8 mouse cellular contexts compared by ENCODE assay signal in the genomic region with DNA sequence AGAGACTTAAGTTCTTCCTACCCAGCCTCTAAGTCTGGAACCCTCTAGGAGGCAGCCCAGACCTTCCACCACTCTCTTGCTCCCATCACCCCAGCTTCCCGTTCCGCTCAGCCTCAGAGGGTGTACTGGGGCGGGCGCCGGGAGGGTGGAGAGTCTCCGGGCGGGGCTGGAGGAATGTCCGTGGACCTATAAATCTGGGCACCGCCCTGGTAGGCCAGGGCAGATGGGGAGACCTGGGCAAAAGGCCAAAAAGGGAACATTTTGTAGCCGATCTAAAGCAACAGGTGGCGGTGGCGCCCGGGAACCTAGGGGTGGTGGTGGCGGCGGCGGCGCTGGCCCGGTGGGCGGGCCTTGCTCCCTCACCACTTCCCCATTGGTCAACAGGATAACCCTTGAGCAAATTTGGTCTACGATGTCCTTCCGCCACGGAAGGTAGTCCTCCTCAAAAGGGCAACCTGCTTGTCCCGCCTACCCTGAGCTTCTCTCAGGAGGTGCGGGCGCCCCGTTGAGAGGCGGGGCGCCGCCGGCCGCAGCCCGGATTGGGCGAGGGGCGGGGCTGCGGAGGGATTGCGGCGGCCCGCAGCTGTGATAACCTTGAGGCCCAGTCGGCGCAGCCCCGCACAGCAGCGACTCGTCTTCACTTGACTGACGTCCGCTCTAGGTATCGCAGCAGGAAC. TPM values are rescaled to one million over a fixed set of nuclear protein-coding genes. Genes with fewer than 3 reads are reported as not detected.
DNase-seq lines count a peak whose midpoint lies in the region; ATAC-seq and TF ChIP-seq lines count a peak whose summit lies in the region.

A gene (plus strand): TSS at position 411 of the 677 bp plus-strand sequence.

- peak within 1 kb of the TSS; percentile 92 for H3K27ac ChIP-seq in bone marrow, adult 2 months (ENCODE audit: control insufficient read depth, insufficient read depth, low read depth, low read length, poor library complexity)
- peak within 1 kb of the TSS; percentile 97 for H3K27ac ChIP-seq in embryonic facial prominence, embryonic 15.5 days (replicated peaks)
- H3K27ac ChIP-seq in limb, embryonic 14.5 days (replicated peaks; ENCODE audit: low read depth, low read length), result peak within 1 kb of the TSS; percentile 88
- peak within 1 kb of the TSS; percentile 95 for H3K27ac ChIP-seq in midbrain, postnatal 0 days (ENCODE audit: low read depth, low read length)

- DNase-seq in 416B (ENCODE audit: low read depth), result peak; percentile 100
- DNase-seq in heart, adult 8-10 months (ENCODE audit: low spot score), result peak; percentile 98
- DNase-seq in kidney, adult 9 months, result peak; percentile 97
- DNase-seq in limb, embryonic 14.5 days (ENCODE audit: low spot score), result peak; percentile 99
- DNase-seq in midbrain, postnatal 0 days (ENCODE audit: low spot score), result peak; percentile 98
- DNase-seq in spleen, postnatal 14 days (ENCODE audit: low spot score in 2 of 2), result peak; percentile 80 to 88

- peak; percentile 91 for ATAC-seq in embryonic facial prominence, embryonic 15.5 days (ENCODE audit: insufficient number of reproducible peaks, low FRiP score, low TSS enrichment, low read depth)
- ATAC-seq in limb, embryonic 14.5 days (ENCODE audit: low FRiP score, low read depth), result peak; percentile 89
- peak; percentile 91 for ATAC-seq in midbrain, postnatal 0 days (ENCODE audit: low FRiP score)

- WGBS in bone marrow, adult 2 months, result 1% methylated on average over 46 of the region's 46 CpGs
- WGBS in embryonic facial prominence, embryonic 15.5 days, result under 1% methylated on average over 46 of the region's 46 CpGs
- WGBS in limb, embryonic 14.5 days, result under 1% methylated on average over 42 of the region's 46 CpGs
- WGBS in midbrain, postnatal 0 days, result under 1% methylated on average over 46 of the region's 46 CpGs

- H3K4me3 ChIP-seq in bone marrow, adult 2 months (replicated peaks; ENCODE audit: control insufficient read depth, low read depth, low read length), result peak within 1 kb of the TSS; percentile 94
- peak within 1 kb of the TSS; percentile 77 for H3K4me3 ChIP-seq in embryonic facial prominence, embryonic 15.5 days (replicated peaks)
- H3K4me3 ChIP-seq in limb, embryonic 14.5 days (replicated peaks; ENCODE audit: low read length), result peak within 1 kb of the TSS; percentile 62
- H3K4me3 ChIP-seq in midbrain, postnatal 0 days (ENCODE audit: low read depth, low read length), result peak within 1 kb of the TSS; percentile 81

- peak within 1 kb of the TSS; percentile 68 for H3K9ac ChIP-seq in embryonic facial prominence, embryonic 15.5 days
- peak within 1 kb of the TSS; percentile 72 for H3K9ac ChIP-seq in limb, embryonic 14.5 days (ENCODE audit: low read depth, low read length, severe bottlenecking)
- H3K9ac ChIP-seq in midbrain, postnatal 0 days (replicated peaks; ENCODE audit: low read length, poor library complexity, severe bottlenecking), result peak within 1 kb of the TSS; percentile 87

- no peaks in the 10 kb centered on the region for H3K9me3 ChIP-seq in embryonic facial prominence, embryonic 15.5 days (replicated peaks)
- H3K9me3 ChIP-seq in limb, embryonic 14.5 days (ENCODE audit: control insufficient read depth, low read length), result no peaks in the 10 kb centered on the region
- no peaks in the 10 kb centered on the region for H3K9me3 ChIP-seq in midbrain, postnatal 0 days (ENCODE audit: low read length)

- peak; percentile 20; the same call in 1 of the 2 replicates for TF ChIP-seq CTCF in bone marrow, adult 2 months (IDR thresholded peaks at IDR 0.05; ENCODE audit: control insufficient read depth, insufficient read depth, low read length)
- peak; percentile 38; the same call in 1 of the 2 replicates for TF ChIP-seq CTCF in midbrain, postnatal 0 days (IDR thresholded peaks at IDR 0.05)

- H3K27me3 ChIP-seq in embryonic facial prominence, embryonic 15.5 days, result no peaks in the 10 kb centered on the region
- H3K27me3 ChIP-seq in limb, embryonic 14.5 days (ENCODE audit: control insufficient read depth, insufficient read depth, low read length), result no peaks in the 10 kb centered on the region
- no peaks in the 10 kb centered on the region for H3K27me3 ChIP-seq in midbrain, postnatal 0 days (ENCODE audit: insufficient read depth, low read length)

- peak; percentile 95 for TF ChIP-seq POLR2A in bone marrow, adult 2 months (IDR thresholded peaks at IDR 0.05; ENCODE audit: borderline replicate concordance, control insufficient read depth, low read depth, low read length)
- TF ChIP-seq POLR2A in limb, embryonic 14.5 days (IDR thresholded peaks at IDR 0.05; ENCODE audit: borderline replicate concordance, extremely low read depth, insufficient read depth, insufficient read length), result peak; percentile 94; the same call in 1 of the 2 replicates

- peaks cover 9% of the 10 kb centered on the region; the same call in 1 of the 2 replicates for H3K4me1 ChIP-seq in bone marrow, adult 2 months (ENCODE audit: control insufficient read depth, insufficient read depth, low read length)
- peaks cover 45% of the 10 kb centered on the region for H3K4me1 ChIP-seq in embryonic facial prominence, embryonic 15.5 days
- H3K4me1 ChIP-seq in limb, embryonic 14.5 days (ENCODE audit: control insufficient read depth, insufficient read depth, low read length), result peaks cover 29% of the 10 kb centered on the region
- peaks cover 17% of the 10 kb centered on the region; the same call in 1 of the 2 replicates for H3K4me1 ChIP-seq in midbrain, postnatal 0 days (ENCODE audit: insufficient read depth, low read length)

- peak within 1 kb of the TSS; percentile 67 for H3K4me2 ChIP-seq in embryonic facial prominence, embryonic 15.5 days (replicated peaks)
- peak within 1 kb of the TSS; percentile 84 for H3K4me2 ChIP-seq in limb, embryonic 14.5 days (replicated peaks; ENCODE audit: low read depth, low read length, severe bottlenecking)
- peak within 1 kb of the TSS; percentile 56 for H3K4me2 ChIP-seq in midbrain, postnatal 0 days (ENCODE audit: low read depth, low read length, poor library complexity, severe bottlenecking)

- H3K36me3 ChIP-seq in embryonic facial prominence, embryonic 15.5 days, result peaks cover 14% of the 10 kb centered on the region
- H3K36me3 ChIP-seq in limb, embryonic 14.5 days (ENCODE audit: control insufficient read depth, insufficient read depth, low read length), result peaks cover 13% of the 10 kb centered on the region
- peaks cover 6% of the 10 kb centered on the region for H3K36me3 ChIP-seq in midbrain, postnatal 0 days (ENCODE audit: insufficient read depth, low read length)

RNA-seq across cellular contexts. Expression of the gene that starts here (rescaled TPM):
- polyA plus RNA-seq in bone marrow, adult 2 months (2011; ENCODE audit: insufficient read depth, insufficient read length, low replicate concordance, missing spikeins), result 121 and 351 TPM in 2 replicates
- 1,163 and 1,229 TPM in 2 replicates for polyA plus RNA-seq in embryonic facial prominence, embryonic 15.5 days (2015; fragmentation: Nextera tagmentation; extraction: Ambion mirVana)
- 1,000 to 10,000 TPM; 1,114 to 1,272 (median 1,167) TPM for total RNA-seq in heart, adult 8-10 months (2022)
- polyA plus RNA-seq in limb, embryonic 14.5 days (2012; rRNA removed), result 826 and 988 TPM in 2 replicates
- 1,025 and 1,058 TPM in 2 replicates for polyA plus RNA-seq in limb, embryonic 14.5 days (2014; fragmentation: Nextera tagmentation; extraction: Ambion mirVana)
- 722 and 739 TPM in 2 replicates for total RNA-seq in midbrain, postnatal 0 days (2014; rRNA removed)
- 780 and 851 TPM in 2 replicates for polyA plus RNA-seq in midbrain, postnatal 0 days (2015; fragmentation: Nextera tagmentation; extraction: Ambion mirVana)

Comparison
In these comparisons a context has a peak if more than half of its experiments do, and no peak if none do; other contexts are left out.
1. Peak in every context shown above with its lines: DNase-seq, ATAC-seq, H3K4me3 ChIP-seq and H3K27ac ChIP-seq.